Comparison of ENCODE assay signal across 8 mouse cellular contexts in genomic region chr11:69122336-69122951, GRCm38 (mm10). TPM values are rescaled to one million over a fixed set of nuclear protein-coding genes. Genes with fewer than 3 reads are reported as not detected.
DNase-seq lines count a peak whose midpoint lies in the region; ATAC-seq and TF ChIP-seq lines count a peak whose summit lies in the region.

Gene 9130213A22Rik, minus strand, starts transcription at chr11:69122589.

- under 1% methylated on average over 62 of the region's 66 CpGs for WGBS in intestine, embryonic 16.5 days
- under 1% methylated on average over 66 of the region's 66 CpGs for WGBS in limb, embryonic 10.5 days
- under 1% methylated on average over 61 of the region's 66 CpGs for WGBS in midbrain, embryonic 12.5 days

- peak; percentile 75 for DNase-seq in adipocyte (ENCODE audit: low spot score)
- peak; percentile 89 for DNase-seq in gastrocnemius, postnatal 25 days
- DNase-seq in limb, embryonic 10.5 days (ENCODE audit: low spot score): peak; percentile 92
- peak; percentile 66 for DNase-seq in spleen, adult 12 weeks (ENCODE audit: low spot score)

- H3K27ac ChIP-seq in cortical plate, adult 2 months (ENCODE audit: insufficient read depth, low read length): peak within 1 kb of the TSS; percentile 66; the same call in 1 of the 2 replicates
- H3K27ac ChIP-seq in intestine, embryonic 16.5 days (ENCODE audit: low read length): peak within 1 kb of the TSS; percentile 94
- peak within 1 kb of the TSS; percentile 80 for H3K27ac ChIP-seq in limb, embryonic 10.5 days
- H3K27ac ChIP-seq in midbrain, embryonic 12.5 days (replicated peaks): peak within 1 kb of the TSS; percentile 75

- H3K36me3 ChIP-seq in intestine, embryonic 16.5 days (ENCODE audit: control insufficient read depth, insufficient read depth, low read length): no peaks in the 10 kb centered on the region
- H3K36me3 ChIP-seq in limb, embryonic 10.5 days: no peaks in the 10 kb centered on the region
- H3K36me3 ChIP-seq in midbrain, embryonic 12.5 days: no peaks in the 10 kb centered on the region

- H3K27me3 ChIP-seq in intestine, embryonic 16.5 days (replicated peaks; ENCODE audit: control insufficient read depth, insufficient read depth, low read length): no peaks in the 10 kb centered on the region
- peaks cover 31% of the 10 kb centered on the region for H3K27me3 ChIP-seq in limb, embryonic 10.5 days (ENCODE audit: low read depth, poor library complexity, severe bottlenecking)
- peaks cover 49% of the 10 kb centered on the region for H3K27me3 ChIP-seq in midbrain, embryonic 12.5 days

- peak within 1 kb of the TSS; percentile 82 for H3K9ac ChIP-seq in intestine, embryonic 16.5 days (ENCODE audit: low read depth, low read length)
- peak within 1 kb of the TSS; percentile 72 for H3K9ac ChIP-seq in midbrain, embryonic 12.5 days (replicated peaks)

- TF ChIP-seq POLR2A in cortical plate, adult 2 months (IDR thresholded peaks at IDR 0.05; ENCODE audit: extremely low read depth, insufficient read depth, low read length): no peak

- no peaks in the 10 kb centered on the region for H3K9me3 ChIP-seq in intestine, embryonic 16.5 days (ENCODE audit: control insufficient read depth, low read length)
- no peaks in the 10 kb centered on the region for H3K9me3 ChIP-seq in limb, embryonic 10.5 days (replicated peaks)
- no peaks in the 10 kb centered on the region for H3K9me3 ChIP-seq in midbrain, embryonic 12.5 days

- peak; percentile 51 for ATAC-seq in intestine, embryonic 16.5 days
- peak; percentile 64 for ATAC-seq in midbrain, embryonic 12.5 days (ENCODE audit: low FRiP score, low read depth)
- no peak for ATAC-seq in erythroid progenitor cell, adult 5-6 weeks (replicated peaks; ENCODE audit: low FRiP score, poor library complexity, severe bottlenecking)

- TF ChIP-seq CTCF in cortical plate, adult 2 months (IDR thresholded peaks at IDR 0.05; ENCODE audit: extremely low read depth, insufficient read depth, low read length): peak; percentile 27; the same call in 1 of the 2 replicates

- no peaks in the 10 kb centered on the region for H3K4me1 ChIP-seq in cortical plate, adult 2 months (ENCODE audit: control insufficient read depth, insufficient read depth, low read length)
- H3K4me1 ChIP-seq in intestine, embryonic 16.5 days (ENCODE audit: control insufficient read depth, insufficient read depth, low read length): peaks cover 31% of the 10 kb centered on the region
- H3K4me1 ChIP-seq in limb, embryonic 10.5 days: peaks cover 70% of the 10 kb centered on the region
- H3K4me1 ChIP-seq in midbrain, embryonic 12.5 days: peaks cover 49% of the 10 kb centered on the region

- peak within 1 kb of the TSS; percentile 69 for H3K4me2 ChIP-seq in intestine, embryonic 16.5 days (ENCODE audit: low read depth, low read length)
- peak within 1 kb of the TSS; percentile 92 for H3K4me2 ChIP-seq in midbrain, embryonic 12.5 days (replicated peaks)

- peak within 1 kb of the TSS; percentile 76 for H3K4me3 ChIP-seq in cortical plate, adult 2 months (ENCODE audit: insufficient read depth, low read length)
- peak within 1 kb of the TSS; percentile 79 for H3K4me3 ChIP-seq in intestine, embryonic 16.5 days (ENCODE audit: low read length)
- peak within 1 kb of the TSS; percentile 88 for H3K4me3 ChIP-seq in limb, embryonic 10.5 days
- peak within 1 kb of the TSS; percentile 77 for H3K4me3 ChIP-seq in midbrain, embryonic 12.5 days

RNA-seq across cellular contexts. Expression of gene 9130213A22Rik, which starts in this region (rescaled TPM):
- 2.1 and 2.3 TPM in 2 replicates for polyA plus RNA-seq in cortical plate, adult 2 months (2012; rRNA removed)
- under 1 TPM in 1 of 2 experiments, not detected in 1; 0.21 TPM for total RNA-seq in gastrocnemius, postnatal 25 days (2021)
- polyA plus RNA-seq in intestine, embryonic 16.5 days (2015; fragmentation: Nextera tagmentation; extraction: Ambion mirVana): 0.11 and 0.29 TPM in 2 replicates
- polyA plus RNA-seq in limb, embryonic 10.5 days (2016; fragmentation: Nextera tagmentation; extraction: Ambion mirVana): 0.15 and 0.29 TPM in 2 replicates
- 0.18 and 0.29 TPM in 2 replicates for polyA plus RNA-seq in midbrain, embryonic 12.5 days (2016; fragmentation: Nextera tagmentation; extraction: Ambion mirVana)
- total RNA-seq in erythroid progenitor cell, adult 5-6 weeks (2015; ENCODE audit: low replicate concordance): not detected in 2 replicates
- total RNA-seq in erythroid progenitor cell, adult 5-6 weeks (2017; ENCODE audit: low replicate concordance): not detected in 2 replicates

Comparison
In these comparisons a context has a peak if more than half of its experiments do, and no peak if none do; other contexts are left out.
1. Peak in DNase-seq in gastrocnemius, postnatal 25 days; RNA of the gene not detected or under 1 TPM.
2. Peak in ATAC-seq, H3K4me3 ChIP-seq, H3K27ac ChIP-seq, H3K9ac ChIP-seq and H3K4me2 ChIP-seq in intestine, embryonic 16.5 days; RNA of the gene not detected or under 1 TPM.
3. Peak in DNase-seq, H3K4me3 ChIP-seq and H3K27ac ChIP-seq in limb, embryonic 10.5 days; RNA of the gene not detected or under 1 TPM.
4. Peak in ATAC-seq, H3K4me3 ChIP-seq, H3K27ac ChIP-seq, H3K9ac ChIP-seq and H3K4me2 ChIP-seq in midbrain, embryonic 12.5 days; RNA of the gene not detected or under 1 TPM.